Mouse (Mus musculus): ENCODE measurements around the gene Rasal1. TPM values are rescaled to one million over a fixed set of nuclear protein-coding genes. Genes with fewer than 3 reads are reported as not detected.

The Rasal1 gene
- total and polyA plus RNA-seq, 3 experiments: 4.6 to 19.2 (median 16.1) TPM

DNA sequence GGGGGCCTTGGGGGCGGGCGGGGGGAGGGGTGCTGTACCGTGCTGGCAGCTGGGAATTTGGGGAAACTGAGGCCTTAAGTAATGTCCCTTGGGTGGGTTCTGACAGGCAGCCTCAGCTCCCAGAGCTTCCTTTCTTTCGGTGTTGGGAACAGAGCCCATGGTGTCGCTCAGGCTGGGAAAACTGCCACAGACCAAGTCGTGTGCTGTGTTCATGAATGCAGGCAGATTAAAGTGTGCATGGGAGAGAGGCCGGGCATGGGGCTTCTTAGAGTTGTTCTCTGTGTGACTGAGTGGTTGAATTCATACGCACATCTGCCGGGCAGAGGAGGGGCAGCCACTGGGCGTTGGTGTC, 26.8 kb upstream of the Rasal1 start:
- DNase-seq: no peak

DNA sequence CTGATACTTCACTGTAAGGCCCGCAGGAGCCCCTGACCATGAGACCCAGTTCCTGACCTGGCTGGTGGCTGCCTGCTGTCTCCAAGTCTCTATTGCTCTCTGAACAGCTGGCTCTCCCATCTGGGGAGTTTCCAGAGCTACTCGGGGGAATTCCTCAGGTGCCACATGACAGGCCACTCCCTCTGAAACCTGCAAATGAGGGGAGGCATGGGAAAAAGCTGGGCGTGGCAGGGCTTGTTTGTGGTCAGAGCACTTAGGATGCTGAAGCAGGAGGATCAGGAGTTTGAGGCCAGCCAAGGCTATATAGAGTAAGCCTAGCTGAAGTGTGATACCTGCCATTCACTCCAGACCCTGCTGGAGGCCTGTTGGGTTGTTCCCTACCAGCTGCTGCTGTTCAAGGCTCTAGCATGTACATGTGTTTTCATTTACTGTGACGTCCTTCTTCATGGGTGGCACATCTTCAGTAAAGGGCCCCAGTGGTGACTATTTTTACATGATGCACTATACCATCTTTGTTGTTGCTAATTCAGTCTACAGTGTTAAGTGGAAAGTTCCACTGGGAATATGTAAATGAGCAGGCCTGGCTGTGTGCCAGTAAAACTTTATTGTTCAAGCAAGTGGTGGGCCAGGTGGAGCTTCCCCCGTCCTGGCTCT, 26.3 kb upstream of the Rasal1 start:
- no peak for DNase-seq

DNA sequence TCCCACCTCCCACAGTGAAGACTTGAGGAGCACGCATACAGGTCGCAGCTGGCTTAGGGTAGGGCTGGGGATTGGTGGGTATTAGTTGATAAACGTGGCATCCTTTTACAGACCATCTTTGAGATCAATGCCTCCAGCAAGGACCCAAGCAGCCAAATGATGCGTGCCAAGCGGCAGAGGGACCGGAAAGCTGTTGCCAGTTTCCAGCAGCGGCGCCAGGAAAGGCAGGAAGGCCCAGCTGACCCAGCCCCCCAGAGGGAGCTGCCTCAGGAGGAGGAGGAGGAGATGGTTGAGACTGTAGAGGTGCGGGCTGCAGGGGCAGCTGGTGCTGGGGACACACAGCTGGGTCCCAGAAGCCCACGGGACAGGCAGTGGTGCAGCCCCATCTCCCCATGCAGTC, 24.2 kb upstream of the Rasal1 start:
- DNase-seq: no peak

DNA sequence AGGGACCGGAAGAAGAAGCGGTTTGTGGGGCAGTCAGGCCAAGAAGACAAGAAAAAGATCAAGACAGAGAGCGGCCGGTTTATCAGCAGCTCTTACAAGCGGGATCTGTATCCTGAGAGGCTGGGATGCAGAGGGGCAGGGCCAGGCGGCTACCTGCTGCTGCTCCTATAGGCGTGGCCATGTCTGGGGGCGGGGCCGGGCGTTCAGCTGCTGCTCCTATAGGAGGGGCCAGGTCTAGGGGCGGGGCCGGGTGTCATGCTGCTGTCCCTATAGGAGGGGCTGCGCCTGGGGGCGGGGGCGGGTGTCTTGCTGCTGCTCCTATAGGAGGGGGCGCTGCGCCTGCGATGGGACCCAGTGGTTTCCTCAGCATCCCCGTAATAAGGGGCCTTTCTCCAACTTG, 22.2 kb upstream of the Rasal1 start:
- DNase-seq: no peak

DNA sequence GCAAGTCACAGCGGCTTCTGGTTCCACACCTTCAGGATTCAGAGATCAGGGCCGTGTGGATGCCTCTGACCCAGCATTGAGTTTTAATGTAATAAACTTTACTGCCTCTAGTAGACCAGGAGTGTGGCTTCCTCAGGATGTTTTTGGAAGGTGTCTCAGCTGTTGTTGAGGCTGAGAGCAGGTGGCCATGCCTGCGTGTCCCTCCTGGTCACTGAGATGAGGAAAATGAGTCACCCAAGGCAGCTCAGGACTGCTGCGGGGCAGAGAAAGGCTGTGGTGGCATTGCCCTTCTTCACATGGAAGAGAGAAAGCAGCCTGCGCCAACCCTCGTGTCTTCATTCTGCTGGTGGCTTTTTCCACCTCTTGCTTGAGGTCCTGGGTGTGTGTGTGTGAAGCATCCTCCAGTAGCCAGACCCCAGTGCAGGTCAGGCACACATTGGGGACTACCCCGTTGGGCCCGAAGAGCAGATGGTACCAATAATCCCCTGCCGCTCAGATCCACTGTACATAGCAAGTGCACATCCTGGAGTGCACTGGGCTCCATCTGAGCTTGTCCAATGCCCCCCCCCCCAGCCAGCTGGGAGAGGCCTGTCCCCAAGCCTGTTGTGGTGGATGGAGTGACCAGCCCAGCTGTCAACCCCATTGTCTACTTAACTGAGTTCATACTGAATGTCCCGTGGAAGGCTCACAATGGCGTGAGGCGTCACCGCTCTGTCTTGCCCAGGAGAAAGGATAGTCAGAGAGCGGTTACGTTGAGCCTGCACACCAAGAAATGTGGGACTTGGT, 20.9 kb upstream of the Rasal1 start:
- no peak for DNase-seq

DNA sequence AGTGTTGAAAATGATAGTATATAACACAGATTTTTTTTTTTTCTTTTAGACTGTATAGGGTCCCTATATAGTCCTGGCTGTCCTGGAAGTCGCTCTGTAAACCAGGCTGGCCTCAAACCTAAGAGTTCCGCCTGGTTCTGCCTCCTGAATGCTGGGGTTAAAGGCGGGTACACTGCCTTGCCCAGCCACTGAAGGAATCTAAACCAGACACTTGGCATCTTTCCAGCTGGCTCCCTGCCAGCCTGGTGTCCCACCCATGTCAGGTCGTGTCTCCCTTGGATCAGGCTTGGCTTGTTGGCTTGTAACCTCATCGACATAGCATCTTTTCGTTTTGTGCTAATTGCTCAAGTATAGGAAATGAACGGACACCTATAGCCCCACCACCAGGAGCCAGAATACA, 20.0 kb upstream of the Rasal1 start:
- no peak for DNase-seq

DNA sequence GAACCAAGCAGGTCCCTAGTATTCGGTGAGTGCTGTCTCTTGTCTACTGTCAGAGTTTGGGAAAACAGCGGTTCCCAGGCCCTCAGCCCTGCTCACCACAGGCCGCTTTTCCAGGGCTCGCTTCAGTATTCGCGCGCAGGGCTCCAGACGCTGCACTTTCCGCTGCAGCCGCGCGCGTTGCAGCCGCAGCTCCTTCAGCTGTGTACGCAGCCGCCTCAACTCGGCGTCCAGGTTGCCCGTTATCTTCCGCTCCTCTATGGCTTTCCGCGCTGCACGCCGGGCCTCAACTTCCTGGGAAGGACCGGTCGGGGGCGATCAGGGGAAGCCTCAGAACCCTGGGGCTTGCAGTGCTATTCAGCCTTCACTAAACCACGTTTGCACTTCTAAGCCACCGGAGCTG, 17.5 kb upstream of the Rasal1 start:
- DNase-seq: no peak

DNA sequence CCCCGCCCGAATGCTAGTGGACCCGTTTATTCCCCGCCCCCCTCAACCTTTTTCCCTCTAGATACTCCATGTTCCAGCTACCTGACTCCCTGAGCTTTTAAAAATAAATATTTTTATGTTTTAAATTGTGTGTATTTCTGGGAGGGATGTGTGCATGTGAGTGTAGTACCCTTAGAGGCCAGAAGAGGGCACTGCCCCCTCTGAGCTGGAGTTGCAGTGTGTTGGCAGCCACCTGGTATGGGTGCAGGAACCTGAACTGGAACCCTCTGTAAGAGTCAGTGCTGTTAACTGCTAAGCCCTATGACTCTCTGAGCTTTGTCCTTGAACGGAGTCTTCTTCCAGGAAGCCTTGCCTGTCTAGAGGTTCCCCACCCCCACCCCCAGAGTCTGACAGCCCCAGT, 16.7 kb upstream of the Rasal1 start:
- no peak for DNase-seq

DNA sequence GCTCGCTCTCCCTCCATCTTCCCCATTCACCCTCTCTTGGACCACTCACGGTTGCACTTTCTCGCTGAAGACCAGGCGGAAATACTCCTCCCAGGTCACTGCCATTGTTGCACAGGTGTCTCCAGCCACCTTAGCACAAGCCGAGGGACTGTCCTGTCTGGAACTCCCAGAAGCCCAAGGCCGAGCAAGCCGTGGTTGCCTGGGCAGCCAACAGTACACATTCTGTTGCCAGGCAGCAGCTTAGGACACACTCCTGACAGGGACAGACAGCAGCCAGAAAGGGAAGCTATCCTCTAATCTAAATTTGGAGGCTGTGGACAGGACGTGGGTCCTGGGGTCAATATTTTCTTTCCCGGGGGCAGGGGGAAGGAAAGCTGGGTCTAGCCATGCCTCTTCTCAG, 14.5 kb upstream of the Rasal1 start, which contains the start of gene Cfap73:
Gene Cfap73 (minus strand): TSS at position 105 of the 400 bp plus-strand sequence.
- peak; percentile 72 for DNase-seq

DNA sequence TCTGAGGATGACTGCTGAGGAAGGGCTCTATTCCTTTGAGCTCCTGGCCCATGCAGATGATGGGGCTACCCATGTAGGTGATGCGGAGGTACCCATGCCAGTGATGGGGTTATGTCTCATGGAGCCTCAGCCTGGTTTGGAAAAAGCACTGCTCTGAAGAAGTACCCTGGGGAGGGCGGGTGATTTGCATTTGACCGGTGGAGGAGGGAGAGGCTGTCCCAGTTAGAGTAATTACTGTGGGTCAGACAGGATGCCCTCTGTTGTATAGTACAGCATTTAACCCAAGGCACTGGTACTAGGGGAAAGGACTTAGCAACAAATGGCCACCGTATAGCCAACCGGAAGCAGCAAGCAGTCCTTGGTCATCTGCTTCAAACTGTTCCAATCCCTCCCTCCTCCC, 13.8 kb upstream of the Rasal1 start:
- no peak for DNase-seq

DNA sequence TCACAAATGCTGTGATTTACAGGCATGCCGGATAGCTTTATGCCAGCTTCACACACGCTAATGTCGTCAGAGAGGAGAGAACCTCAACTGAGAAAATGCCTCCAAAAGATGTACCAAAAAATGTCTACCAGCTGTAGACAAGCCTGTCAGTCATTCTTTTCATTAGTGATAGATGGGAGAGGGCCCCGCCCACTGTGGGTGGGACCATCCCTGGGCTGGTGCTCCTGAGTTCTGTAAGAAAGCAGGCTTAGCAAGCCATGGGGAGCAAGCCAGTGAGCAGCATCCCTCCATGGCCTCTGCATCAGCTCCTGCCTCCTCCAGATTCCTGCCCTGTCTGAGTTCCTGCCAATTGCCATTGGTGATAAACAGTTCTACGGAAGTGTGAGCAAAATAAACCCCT, 13.0 kb upstream of the Rasal1 start:
- no peak for DNase-seq

DNA sequence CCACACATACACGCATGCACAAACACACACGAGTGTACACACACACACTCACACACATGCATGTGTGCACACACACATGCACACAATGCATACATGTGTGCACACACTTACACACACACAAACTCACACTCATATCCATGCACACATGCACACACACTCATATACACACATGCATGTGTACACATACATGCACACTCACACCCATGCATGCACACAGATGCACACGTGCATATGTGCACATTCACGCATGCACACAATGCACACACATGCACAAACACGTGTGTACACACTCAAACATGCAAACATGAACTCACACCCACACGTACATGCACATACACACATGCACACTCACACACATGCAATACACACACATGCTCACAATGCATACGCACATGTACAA, 8.5 kb upstream of the Rasal1 start:
- DNase-seq: no peak

DNA sequence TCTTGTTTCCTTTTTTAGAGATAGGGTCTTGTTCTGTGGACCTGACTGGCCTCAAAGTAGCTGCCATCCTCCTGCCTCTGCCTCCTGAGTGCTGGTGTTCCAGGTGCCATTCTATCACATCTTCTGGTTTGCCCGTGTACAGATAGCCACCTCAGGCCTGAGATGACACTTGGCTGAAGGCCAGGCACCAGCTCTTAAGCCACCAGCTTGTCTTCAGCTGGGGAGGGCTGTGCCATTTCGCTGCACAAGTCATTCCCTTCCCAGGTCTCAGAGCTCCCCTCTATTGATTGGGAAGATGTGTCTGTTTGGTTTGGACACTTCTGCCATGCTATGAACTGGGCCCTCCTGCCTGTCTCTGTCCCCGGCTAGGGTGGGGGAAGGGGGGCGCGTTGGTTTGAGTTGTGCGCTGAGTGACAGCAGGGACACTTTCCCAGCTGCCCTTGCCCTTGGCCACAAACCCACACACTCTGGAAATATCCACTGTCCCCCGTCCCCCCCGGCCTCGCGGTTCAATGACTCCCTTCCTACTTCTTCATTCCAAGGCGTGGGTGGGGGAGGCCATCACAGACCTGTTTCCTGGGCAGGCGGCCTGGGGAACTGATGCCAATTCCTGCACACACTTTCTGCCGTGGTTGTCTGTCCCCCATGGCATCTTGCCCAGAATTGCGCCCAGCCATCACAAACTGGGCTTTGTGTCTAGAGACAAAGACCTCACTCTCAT, 5.1 kb upstream of the Rasal1 start:
- DNase-seq: peak; percentile 88

DNA sequence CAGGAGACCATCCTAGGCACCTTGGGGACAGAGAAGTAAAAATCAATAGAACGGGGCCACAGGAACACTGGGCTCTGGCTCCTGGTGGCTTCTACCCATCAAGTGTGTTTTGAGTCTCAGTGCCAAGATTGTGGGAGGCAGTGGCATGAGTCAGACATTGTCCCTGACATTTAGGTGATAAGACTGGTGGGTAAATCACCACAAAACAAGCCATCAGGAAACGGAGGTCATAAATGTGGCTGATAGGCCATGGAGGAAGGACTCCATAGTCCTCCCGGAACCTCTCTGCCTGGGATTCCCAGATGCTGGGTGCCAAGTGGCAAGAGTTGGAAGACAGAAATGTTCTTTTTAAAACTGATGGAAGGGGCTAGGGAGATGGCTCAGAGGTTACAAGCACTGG, 4.4 kb upstream of the Rasal1 start:
- peak; percentile 86 for DNase-seq

DNA sequence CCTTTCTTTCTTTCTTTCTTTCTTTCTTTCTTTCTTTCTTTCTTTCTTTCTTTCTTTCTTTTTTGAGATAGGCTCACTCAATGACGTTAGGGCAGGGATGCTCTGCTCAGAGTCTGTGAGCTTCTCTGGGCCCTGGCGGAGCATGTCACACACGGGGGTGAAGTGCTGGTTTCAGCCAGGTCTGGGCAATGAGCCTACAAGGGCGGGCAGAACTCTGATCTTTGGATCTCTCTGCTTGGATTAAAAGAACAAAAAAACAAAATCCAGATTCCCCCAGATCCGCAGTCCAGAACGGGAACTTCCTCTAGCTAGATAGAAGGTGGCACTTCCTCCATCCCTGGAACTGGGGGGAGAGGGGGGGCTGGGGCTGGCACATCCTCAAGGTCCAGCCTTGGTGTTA, 2.8 kb upstream of the Rasal1 start:
- peak; percentile 76 for DNase-seq

DNA sequence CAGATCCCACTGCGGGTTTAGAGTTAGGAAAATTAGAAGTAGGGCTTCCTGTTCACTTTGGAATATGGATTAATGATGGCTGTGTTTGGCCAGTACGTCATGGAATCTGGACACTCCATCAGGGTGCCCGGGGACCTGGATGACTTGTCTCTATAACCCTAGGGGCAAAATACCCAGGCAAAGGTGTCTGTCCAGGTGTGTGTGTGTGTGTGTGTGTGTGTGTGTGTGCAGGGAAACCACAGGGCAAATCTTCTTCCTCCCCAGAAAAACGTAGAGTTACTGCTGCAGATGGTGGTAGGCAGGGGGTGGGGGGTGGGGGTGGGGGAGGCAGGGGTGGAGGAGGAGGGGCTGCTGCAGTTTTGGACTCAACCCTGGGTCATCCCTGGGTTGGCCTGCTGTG, 1.3 kb upstream of the Rasal1 start:
- DNase-seq: no peak

DNA sequence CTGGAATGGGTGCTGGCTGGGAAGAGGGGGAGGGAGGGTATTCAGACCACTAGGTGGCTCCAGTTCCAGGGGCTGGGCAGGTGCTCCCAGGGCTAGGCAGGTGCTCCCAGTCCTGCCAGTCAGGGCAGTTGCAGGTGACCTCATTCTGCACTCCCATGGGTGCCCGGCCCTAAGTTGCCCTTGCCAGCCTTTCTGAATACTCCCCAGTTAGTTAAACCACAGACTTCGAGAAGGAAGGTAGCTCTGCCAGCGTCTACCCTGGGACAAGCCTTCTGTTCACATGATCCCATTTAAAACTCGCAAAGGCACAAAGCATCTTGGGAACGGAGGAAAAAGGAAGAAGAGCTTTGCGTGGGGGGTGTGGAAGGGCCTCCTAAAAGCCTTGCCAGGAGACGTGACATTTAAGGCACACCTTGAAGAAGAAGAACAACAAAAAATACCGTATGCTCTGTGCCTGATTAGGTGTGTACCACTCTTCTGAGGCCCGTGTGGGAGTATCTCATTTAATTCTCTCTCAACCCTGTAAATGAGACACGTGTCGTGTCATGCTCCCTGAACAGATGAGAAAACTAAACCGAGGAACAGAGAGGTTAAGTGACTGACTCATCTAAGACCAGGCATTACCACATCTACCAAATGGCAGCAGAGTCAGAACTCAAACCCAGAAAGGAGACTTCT, 659 bp upstream of the Rasal1 start:
- no peak for DNase-seq

DNA sequence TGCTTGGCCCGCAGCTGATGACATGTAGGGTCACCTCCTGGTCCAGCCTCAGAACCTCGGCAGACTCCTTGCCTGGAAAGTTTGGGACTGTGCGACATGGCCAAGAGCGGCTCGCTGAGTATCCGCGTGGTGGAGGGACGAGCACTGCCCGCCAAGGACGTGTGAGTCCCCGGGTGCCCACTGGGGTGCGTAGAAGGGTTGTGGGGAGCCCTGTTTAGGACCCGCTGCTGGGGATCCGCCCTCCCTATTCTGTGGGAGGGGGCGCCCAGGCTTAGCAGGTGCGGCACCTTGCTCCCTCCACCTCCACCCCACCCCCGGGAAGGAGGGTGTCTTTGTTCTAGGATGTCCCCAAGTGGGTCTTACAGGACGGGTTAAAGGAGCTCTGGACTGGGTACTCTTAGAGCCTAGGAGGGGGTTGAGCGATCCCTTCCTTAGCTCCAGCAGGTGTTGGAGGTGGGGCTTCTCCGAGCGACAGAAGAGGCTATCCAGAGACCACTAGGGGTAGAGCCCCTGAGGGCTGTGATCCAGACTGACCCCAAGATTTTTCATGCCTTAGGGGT, 842 bp downstream of the Rasal1 start:
- DNase-seq: no peak

DNA sequence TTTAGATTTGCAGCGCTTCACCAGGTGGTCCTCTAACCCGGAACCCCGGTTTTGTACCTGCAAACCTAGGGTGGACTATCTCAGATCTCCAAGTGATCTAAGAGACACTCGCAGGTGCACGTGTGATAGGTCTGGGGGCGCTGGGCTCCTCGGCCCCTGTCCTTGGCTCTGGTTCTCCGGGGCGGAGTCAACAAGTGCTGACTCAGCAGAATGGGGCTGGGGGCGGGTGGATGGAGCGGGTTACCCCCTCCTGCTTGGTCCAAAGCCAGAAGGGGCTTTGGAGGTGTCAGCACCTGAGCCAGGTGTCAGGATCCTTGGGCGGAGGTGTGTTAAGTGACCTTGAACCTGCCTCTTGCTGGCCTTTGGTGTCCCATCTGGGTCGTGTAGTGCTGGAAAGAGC, 1.3 kb downstream of the Rasal1 start:
- no peak for DNase-seq

DNA sequence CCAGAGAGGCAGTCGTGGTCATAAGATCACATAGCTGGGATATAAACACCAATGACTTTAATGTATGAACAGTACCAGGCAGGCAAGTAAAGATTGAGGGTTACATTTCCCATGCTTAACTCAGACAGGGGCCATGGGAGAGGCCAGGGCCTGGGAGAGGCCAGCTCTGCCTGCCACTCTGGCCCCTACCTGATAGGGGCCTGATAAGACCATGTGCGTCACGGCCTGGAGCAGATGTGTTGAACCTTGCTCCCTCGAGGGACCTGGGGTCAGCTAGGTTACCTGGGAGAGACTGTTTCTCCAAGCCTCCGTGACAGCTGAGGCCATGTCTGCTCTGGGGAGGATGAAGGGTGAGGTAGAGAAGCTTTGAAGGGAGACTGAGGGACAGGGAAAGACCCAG, 2.6 kb downstream of the Rasal1 start:
- no peak for DNase-seq

DNA sequence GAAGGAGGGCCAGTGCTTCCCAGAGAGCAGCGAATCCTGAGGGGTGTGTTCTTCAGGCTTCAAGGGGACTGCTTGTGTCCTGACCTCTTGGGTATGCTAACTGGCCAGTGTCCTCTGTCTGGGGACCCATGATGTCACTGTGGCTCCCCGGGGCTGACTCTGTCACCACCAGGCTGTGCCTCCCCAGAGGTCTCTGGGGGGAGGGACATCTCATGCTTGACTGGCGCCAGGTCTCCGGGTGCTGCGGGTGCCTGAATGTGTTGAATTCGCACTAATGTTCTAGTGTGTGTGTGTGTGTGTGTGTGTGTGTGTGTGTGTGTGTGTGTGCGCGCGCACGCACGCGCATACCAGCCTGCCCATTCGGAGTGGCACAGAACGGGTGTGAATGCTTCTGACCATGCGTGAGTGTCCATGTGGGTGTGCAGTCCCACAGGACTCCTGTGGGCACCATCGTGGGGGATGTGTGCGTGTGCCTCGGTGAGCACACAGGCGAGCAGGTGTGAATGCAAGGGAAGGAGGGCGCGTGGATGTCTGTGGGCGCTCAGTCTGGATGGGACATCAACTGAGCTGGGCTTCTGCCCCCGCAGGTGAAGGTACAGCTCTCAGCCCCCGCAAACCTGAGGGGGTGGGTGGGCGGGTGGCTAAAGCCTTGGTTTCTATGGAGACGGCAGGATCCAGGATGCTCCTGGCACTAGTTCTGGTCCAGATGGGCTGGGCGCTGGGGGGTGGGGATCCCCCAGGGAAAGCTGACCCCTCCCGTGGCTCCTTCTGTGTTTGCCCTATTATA, 4.5 kb downstream of the Rasal1 start:
- no peak for DNase-seq

DNA sequence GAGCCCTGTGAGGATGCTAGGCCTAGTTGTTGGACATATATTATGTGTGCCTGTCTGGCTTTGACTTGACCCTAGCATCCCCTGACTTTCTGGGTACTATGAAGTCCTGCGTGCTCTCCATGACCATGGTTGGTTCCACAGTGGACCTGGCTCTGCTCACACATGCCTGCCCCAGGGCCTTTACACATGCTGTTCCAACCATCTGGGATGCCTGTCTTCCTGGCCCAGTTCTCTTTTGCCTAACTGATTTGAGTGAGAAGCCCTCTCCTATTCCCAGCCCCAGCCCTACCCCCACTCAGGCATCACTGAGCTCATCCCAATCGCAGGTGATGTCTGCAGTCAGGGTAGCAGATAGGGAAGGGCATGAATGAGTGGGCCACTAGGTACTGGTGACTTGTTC, 5.3 kb downstream of the Rasal1 start:
- no peak for DNase-seq

All from adrenal gland, adult 2 months (tissue).